Mouse (Mus musculus): ENCODE measurements around the gene Abtb1. TPM values are rescaled to one million over a fixed set of nuclear protein-coding genes. Genes with fewer than 3 reads are reported as not detected.

Abtb1 gene
- 27.2 and 27.5 TPM in 2 replicates for polyA plus RNA-seq (2016; fragmentation: Nextera tagmentation; extraction: Ambion mirVana)

GRCm38 (mm10) chr6:88841781-88842689 lies at the start of gene Abtb1:
Abtb1 (minus strand) TSS chr6:88841984.
- peak; percentile 99 for DNase-seq (ENCODE audit: low spot score)
- Histone ChIP-seq H3K27me3 (ENCODE audit: insufficient read depth, poor library complexity, severe bottlenecking) (no peaks in the 10 kb centered on the region; the same call in 1 of the 2 replicates), H3K4me1 (replicated peaks) (peaks cover 32% of the 10 kb centered on the region), H3K36me3 (peaks cover 49% of the 10 kb centered on the region), H3K9me3 (no peaks in the 10 kb centered on the region), H3K4me3 (peak within 1 kb of the TSS; percentile 70), H3K27ac (peak within 1 kb of the TSS; percentile 91)
- under 1% methylated on average over 72 of the region's 72 CpGs for WGBS

GRCm38 (mm10) chr6:88890832-88891231 lies 49.0 kb upstream of the Abtb1 start:
- 92% methylated on average over 7 of the region's 7 CpGs for WGBS
- peaks cover 10% of the 10 kb centered on the region for H3K4me1 ChIP-seq (replicated peaks)
- H3K27me3 ChIP-seq (ENCODE audit: insufficient read depth, poor library complexity, severe bottlenecking): no peaks in the 10 kb centered on the region
- peaks cover 100% of the 10 kb centered on the region for H3K36me3 ChIP-seq
- no peaks in the 10 kb centered on the region for H3K9me3 ChIP-seq
- no peak for DNase-seq (ENCODE audit: low spot score)
- no peak overlapping the region for H3K27ac ChIP-seq
- no peak overlapping the region for H3K4me3 ChIP-seq

GRCm38 (mm10) chr6:88889410-88890042 lies 47.7 kb upstream of the Abtb1 start:
- DNase-seq (ENCODE audit: low spot score): no peak
- WGBS: 96% methylated on average over 13 of the region's 13 CpGs
- Histone ChIP-seq H3K27ac (no peak overlapping the region), H3K36me3 (peaks cover 100% of the 10 kb centered on the region), H3K9me3 (no peaks in the 10 kb centered on the region), H3K4me3 (no peak overlapping the region), H3K27me3 (ENCODE audit: insufficient read depth, poor library complexity, severe bottlenecking) (no peaks in the 10 kb centered on the region), H3K4me1 (replicated peaks) (peaks cover 4% of the 10 kb centered on the region; the same call in 1 of the 2 replicates)

GRCm38 (mm10) chr6:88886417-88886967 lies 44.7 kb upstream of the Abtb1 start:
- DNase-seq (ENCODE audit: low spot score): no peak
- H3K4me1 ChIP-seq (replicated peaks): peaks cover 11% of the 10 kb centered on the region; the same call in 1 of the 2 replicates
- H3K27me3 ChIP-seq (ENCODE audit: insufficient read depth, poor library complexity, severe bottlenecking): no peaks in the 10 kb centered on the region
- no peak overlapping the region for H3K4me3 ChIP-seq
- no peaks in the 10 kb centered on the region for H3K9me3 ChIP-seq
- no peak overlapping the region for H3K27ac ChIP-seq
- 84% methylated on average over 2 of the region's 2 CpGs for WGBS
- peaks cover 100% of the 10 kb centered on the region for H3K36me3 ChIP-seq

GRCm38 (mm10) chr6:88885644-88886416 lies 44.0 kb upstream of the Abtb1 start:
- Histone ChIP-seq H3K4me3 (no peak overlapping the region), H3K4me1 (replicated peaks) (peaks cover 11% of the 10 kb centered on the region; the same call in 1 of the 2 replicates), H3K9me3 (no peaks in the 10 kb centered on the region), H3K27me3 (ENCODE audit: insufficient read depth, poor library complexity, severe bottlenecking) (no peaks in the 10 kb centered on the region), H3K36me3 (peaks cover 100% of the 10 kb centered on the region), H3K27ac (peak overlapping the region; percentile 25; the same call in 1 of the 2 replicates)
- no peak for DNase-seq (ENCODE audit: low spot score)
- WGBS: 91% methylated on average over 12 of the region's 12 CpGs

GRCm38 (mm10) chr6:88884690-88885089 lies 42.9 kb upstream of the Abtb1 start:
- Histone ChIP-seq H3K4me3 (no peak overlapping the region), H3K27ac (0 out of 2 replicates have a peak overlapping the region, but pooled peaks have one; percentile 12), H3K4me1 (replicated peaks) (peaks cover 11% of the 10 kb centered on the region; the same call in 1 of the 2 replicates), H3K9me3 (no peaks in the 10 kb centered on the region), H3K36me3 (peaks cover 98% of the 10 kb centered on the region), H3K27me3 (ENCODE audit: insufficient read depth, poor library complexity, severe bottlenecking) (no peaks in the 10 kb centered on the region)
- 98% methylated on average over 17 of the region's 17 CpGs for WGBS
- DNase-seq (ENCODE audit: low spot score): no peak

GRCm38 (mm10) chr6:88884195-88884594 lies 42.4 kb upstream of the Abtb1 start:
- no peaks in the 10 kb centered on the region for H3K27me3 ChIP-seq (ENCODE audit: insufficient read depth, poor library complexity, severe bottlenecking)
- H3K36me3 ChIP-seq: peaks cover 94% of the 10 kb centered on the region
- 96% methylated on average over 10 of the region's 10 CpGs for WGBS
- peaks cover 11% of the 10 kb centered on the region; the same call in 1 of the 2 replicates for H3K4me1 ChIP-seq (replicated peaks)
- no peaks in the 10 kb centered on the region for H3K9me3 ChIP-seq
- 0 out of 2 replicates have a peak overlapping the region, but pooled peaks have one; percentile 12 for H3K27ac ChIP-seq
- no peak for DNase-seq (ENCODE audit: low spot score)
- no peak overlapping the region for H3K4me3 ChIP-seq

- 77% methylated on average over 7 of the region's 7 CpGs for WGBS
- Histone ChIP-seq H3K36me3 (peaks cover 76% of the 10 kb centered on the region), H3K27me3 (ENCODE audit: insufficient read depth, poor library complexity, severe bottlenecking) (peaks cover 6% of the 10 kb centered on the region; the same call in 1 of the 2 replicates), H3K4me1 (replicated peaks) (peaks cover 8% of the 10 kb centered on the region; the same call in 1 of the 2 replicates), H3K27ac (peak overlapping the region; percentile 29; the same call in 1 of the 2 replicates), H3K9me3 (no peaks in the 10 kb centered on the region), H3K4me3 (no peak overlapping the region)
- no peak for DNase-seq (ENCODE audit: low spot score)
These were observed 39.5 kb upstream of the Abtb1 start for GRCm38 (mm10) chr6:88881334-88881733.

GRCm38 (mm10) chr6:88879471-88879870 lies 37.7 kb upstream of the Abtb1 start:
- Histone ChIP-seq H3K27me3 (ENCODE audit: insufficient read depth, poor library complexity, severe bottlenecking) (peaks cover 21% of the 10 kb centered on the region), H3K9me3 (0 out of 2 replicates have a peak, but pooled peaks cover 6% of the 10 kb centered on the region), H3K4me3 (no peak overlapping the region), H3K27ac (no peak overlapping the region), H3K36me3 (peaks cover 57% of the 10 kb centered on the region), H3K4me1 (replicated peaks) (peaks cover 14% of the 10 kb centered on the region; the same call in 1 of the 2 replicates)
- DNase-seq (ENCODE audit: low spot score): no peak
- WGBS: 67% methylated on average over 4 of the region's 4 CpGs

GRCm38 (mm10) chr6:88874868-88875508 lies 33.2 kb upstream of the Abtb1 start, which contains the start of gene Podxl2:
Podxl2 (minus strand) TSS chr6:88875044.
- H3K9me3 ChIP-seq: 0 out of 2 replicates have a peak, but pooled peaks cover 6% of the 10 kb centered on the region
- WGBS: 4% methylated on average over 63 of the region's 63 CpGs
- peaks cover 13% of the 10 kb centered on the region for H3K36me3 ChIP-seq

GRCm38 (mm10) chr6:88873965-88874867 lies 32.4 kb upstream of the Abtb1 start:
- peaks cover 11% of the 10 kb centered on the region for H3K36me3 ChIP-seq
- peak overlapping the region; percentile 86 for H3K4me3 ChIP-seq
- H3K27me3 ChIP-seq (ENCODE audit: insufficient read depth, poor library complexity, severe bottlenecking): peaks cover 42% of the 10 kb centered on the region
- peak overlapping the region; percentile 94 for H3K27ac ChIP-seq
- H3K9me3 ChIP-seq: 0 out of 2 replicates have a peak, but pooled peaks cover 6% of the 10 kb centered on the region
- H3K4me1 ChIP-seq (replicated peaks): peaks cover 43% of the 10 kb centered on the region
- WGBS: 3% methylated on average over 73 of the region's 74 CpGs
- peak; percentile 49 for DNase-seq (ENCODE audit: low spot score)

More at GRCm38 (mm10) chr6:88874868-88875508, 33.2 kb upstream of the Abtb1 start, which contains the start of gene Podxl2:
- H3K27ac ChIP-seq: peak within 1 kb of the TSS; percentile 94
- peak within 1 kb of the TSS; percentile 86 for H3K4me3 ChIP-seq
- peak; percentile 87 for DNase-seq (ENCODE audit: low spot score)
- H3K4me1 ChIP-seq (replicated peaks): peaks cover 42% of the 10 kb centered on the region
- H3K27me3 ChIP-seq (ENCODE audit: insufficient read depth, poor library complexity, severe bottlenecking): peaks cover 42% of the 10 kb centered on the region

All from hindbrain, embryonic 10.5 days (tissue).